Mouse (Mus musculus) midbrain, embryonic 11.5 days (tissue): ENCODE measurements around the gene Ache. TPM values are rescaled to one million over a fixed set of nuclear protein-coding genes. Genes with fewer than 3 reads are reported as not detected.

Experiments
- ATAC-seq: fragments of 200-750 bp; cut with Nextera tagmentation; 2 replicates; pipeline ENCODE4 v1.8.0; 2017; ENCODE audit warnings: moderate TSS enrichment, moderate library complexity; ENCODE audit not compliant: low FRiP score
- DNase-seq: peaks from one replicate; pipeline ENCODE4 v3.0.0; 2015; ENCODE audit warnings: low spot score; ENCODE audit errors: missing footprints
- H3K27ac ChIP-seq: fragments of 300-500 bp; sonication (generic); 2 replicates; pipeline ENCODE4 v1.5.1; 2014; ENCODE audit warnings: low read depth, low read length
- H3K27me3 ChIP-seq: fragments of 300-500 bp; sonication (generic); 2 replicates; pipeline ENCODE4 v1.6.1; 2014; ENCODE audit warnings: mild to moderate bottlenecking, low read length, moderate library complexity, mixed read lengths; ENCODE audit not compliant: control insufficient read depth, insufficient read depth
- H3K36me3 ChIP-seq: fragments of 300-500 bp; sonication (generic); 2 replicates; pipeline ENCODE4 v1.6.1; 2014; ENCODE audit warnings: mild to moderate bottlenecking, low read length, moderate library complexity, mixed read lengths; ENCODE audit not compliant: control insufficient read depth, insufficient read depth
- H3K4me1 ChIP-seq: fragments of 300-500 bp; sonication (generic); 2 replicates; pipeline ENCODE4 v1.6.1; 2014; ENCODE audit warnings: low read length; ENCODE audit not compliant: control insufficient read depth, insufficient read depth
- H3K4me2 ChIP-seq: fragments of 300-500 bp; sonication (generic); 2 replicates; pipeline ENCODE4 v1.6.1; 2014; ENCODE audit warnings: mild to moderate bottlenecking, moderate library complexity
- H3K4me3 ChIP-seq: fragments of 300-500 bp; sonication (generic); 2 replicates; pipeline ENCODE4 v1.5.1; 2014; ENCODE audit warnings: low read depth, low read length
- H3K9ac ChIP-seq: fragments of 300-500 bp; sonication (generic); 2 replicates; pipeline ENCODE4 v1.6.1; 2014; ENCODE audit warnings: low read length
- H3K9me3 ChIP-seq: fragments of 300-500 bp; sonication (generic); 2 replicates; pipeline ENCODE4 v1.6.1; 2016; ENCODE audit warnings: low read length; ENCODE audit not compliant: control insufficient read depth
- WGBS: fragments of 180-500 bp; shearing (Covaris S2); extraction: QIAGEN DNeasy Blood & Tissue Kit; methylation state at CpG from one replicate; pipeline ENCODE4 v1.1.7; 2014; 5-methylcytosine and 5-hydroxymethylcytosine counted together
- polyA plus RNA-seq: library from polyadenylated mRNA; unstranded; fragments of >200 nt; fragmentation: Nextera tagmentation; extraction: Ambion mirVana; gene quantifications from 2 replicates; pipeline ENCODE4 v1.2.1, GENCODE M21; 2014

Gene Ache
- polyA plus RNA-seq, 1 experiment from 2014 or later: 3.6 TPM

- peaks cover 21% of the 10 kb centered on the region for H3K4me1 ChIP-seq
- 81% methylated on average over 3 of the region's 3 CpGs for WGBS
- H3K4me3 ChIP-seq: peak overlapping the region; percentile 74
- peak overlapping the region; percentile 94 for H3K9ac ChIP-seq
- peak overlapping the region; percentile 75 for H3K4me2 ChIP-seq
- DNase-seq (no peak), ATAC-seq (no peak)
- H3K36me3 ChIP-seq: peaks cover 33% of the 10 kb centered on the region
- H3K9me3 ChIP-seq: 0 out of 2 replicates have a peak, but pooled peaks cover 2% of the 10 kb centered on the region
- H3K27ac ChIP-seq: no peak overlapping the region
- no peaks in the 10 kb centered on the region for H3K27me3 ChIP-seq
These were observed 18.5 kb downstream of the Ache start for GRCm38 (mm10) chr5:137305822-137306221.

- 20% methylated on average over 12 of the region's 12 CpGs for WGBS
- no peak for DNase-seq
- peaks cover 28% of the 10 kb centered on the region for H3K36me3 ChIP-seq
These were observed 19.2 kb downstream of the Ache start for GRCm38 (mm10) chr5:137306439-137307005.

GRCm38 (mm10) chr5:137307071-137307912 lies 20.0 kb downstream of the Ache start, which contains the start of gene Srrt:
Gene Srrt (minus strand): TSS chr5:137307674.
- WGBS: under 1% methylated on average over 56 of the region's 72 CpGs

More at GRCm38 (mm10) chr5:137306439-137307005, 19.2 kb downstream of the Ache start:
- Histone ChIP-seq H3K4me3 (peak overlapping the region; percentile 74), H3K27me3 (no peaks in the 10 kb centered on the region), H3K9me3 (0 out of 2 replicates have a peak, but pooled peaks cover 2% of the 10 kb centered on the region), H3K27ac (peak overlapping the region; percentile 95; the same call in 1 of the 2 replicates), H3K4me2 (peak overlapping the region; percentile 75), H3K4me1 (peaks cover 21% of the 10 kb centered on the region), H3K9ac (peak overlapping the region; percentile 94)
- no peak for ATAC-seq

GRCm38 (mm10) chr5:137308356-137308755 lies 21.0 kb downstream of the Ache start:
- H3K4me3 ChIP-seq: peak overlapping the region; percentile 74; the same call in 1 of the 2 replicates
- H3K9ac ChIP-seq: peak overlapping the region; percentile 94
- DNase-seq: no peak
- H3K27me3 ChIP-seq: no peaks in the 10 kb centered on the region
- peaks cover 19% of the 10 kb centered on the region for H3K36me3 ChIP-seq
- peaks cover 30% of the 10 kb centered on the region for H3K4me1 ChIP-seq
- 0 out of 2 replicates have a peak, but pooled peaks cover 2% of the 10 kb centered on the region for H3K9me3 ChIP-seq
- peak overlapping the region; percentile 48 for H3K4me2 ChIP-seq
- 96% methylated on average over 4 of the region's 4 CpGs for WGBS
- no peak for ATAC-seq
- peak overlapping the region; percentile 95; the same call in 1 of the 2 replicates for H3K27ac ChIP-seq

More at GRCm38 (mm10) chr5:137307071-137307912, 20.0 kb downstream of the Ache start, which contains the start of gene Srrt:
- Histone ChIP-seq H3K36me3 (peaks cover 21% of the 10 kb centered on the region), H3K9ac (peak within 1 kb of the TSS; percentile 94), H3K27me3 (no peaks in the 10 kb centered on the region), H3K4me1 (peaks cover 21% of the 10 kb centered on the region), H3K4me2 (peak within 1 kb of the TSS; percentile 75), H3K4me3 (peak within 1 kb of the TSS; percentile 74), H3K9me3 (0 out of 2 replicates have a peak, but pooled peaks cover 2% of the 10 kb centered on the region), H3K27ac (peak within 1 kb of the TSS; percentile 95)
- peak; percentile 99 for DNase-seq
- peak; percentile 85 for ATAC-seq

- no peaks in the 10 kb centered on the region for H3K27me3 ChIP-seq
- peak overlapping the region; percentile 67; the same call in 1 of the 2 replicates for H3K27ac ChIP-seq
- WGBS: 4% methylated on average over 22 of the region's 22 CpGs
- ATAC-seq (peak; percentile 75), DNase-seq (peak; percentile 89)
- peaks cover 13% of the 10 kb centered on the region for H3K36me3 ChIP-seq
- H3K4me1 ChIP-seq: peaks cover 28% of the 10 kb centered on the region
- H3K9ac ChIP-seq: peak overlapping the region; percentile 86
- H3K4me2 ChIP-seq: peak overlapping the region; percentile 84
- peak overlapping the region; percentile 57 for H3K4me3 ChIP-seq
- 0 out of 2 replicates have a peak, but pooled peaks cover 2% of the 10 kb centered on the region for H3K9me3 ChIP-seq
These were observed 26.3 kb downstream of the Ache start for GRCm38 (mm10) chr5:137313466-137314192.

GRCm38 (mm10) chr5:137314193-137315083 lies 27.1 kb downstream of the Ache start, which contains the start of gene Trip6:
Gene Trip6 (minus strand): TSS chr5:137314404.
- H3K4me1 ChIP-seq: peaks cover 28% of the 10 kb centered on the region
- ATAC-seq: peak; percentile 92
- peak within 1 kb of the TSS; percentile 84 for H3K4me2 ChIP-seq
- H3K27me3 ChIP-seq: no peaks in the 10 kb centered on the region
- peaks cover 5% of the 10 kb centered on the region for H3K36me3 ChIP-seq
- H3K9ac ChIP-seq: peak within 1 kb of the TSS; percentile 86
- DNase-seq: peak; percentile 99
- peak within 1 kb of the TSS; percentile 67 for H3K27ac ChIP-seq
- WGBS: 11% methylated on average over 30 of the region's 30 CpGs
- peak within 1 kb of the TSS; percentile 57 for H3K4me3 ChIP-seq
- no peaks in the 10 kb centered on the region for H3K9me3 ChIP-seq

GRCm38 (mm10) chr5:137315084-137315903 lies 28.0 kb downstream of the Ache start:
- 45% methylated on average over 30 of the region's 30 CpGs for WGBS
- no peak overlapping the region for H3K27ac ChIP-seq
- no peaks in the 10 kb centered on the region for H3K27me3 ChIP-seq
- peaks cover 28% of the 10 kb centered on the region for H3K4me1 ChIP-seq
- DNase-seq (peak; percentile 89), ATAC-seq (no peak; the same call in 1 of the 2 replicates)
- peaks cover 2% of the 10 kb centered on the region; the same call in 1 of the 2 replicates for H3K36me3 ChIP-seq
- no peak overlapping the region for H3K4me3 ChIP-seq
- peak overlapping the region; percentile 86 for H3K9ac ChIP-seq
- no peaks in the 10 kb centered on the region for H3K9me3 ChIP-seq
- peak overlapping the region; percentile 84; the same call in 1 of the 2 replicates for H3K4me2 ChIP-seq
